Mouse (Mus musculus) CH12.LX (cell line): Measurements from ENCODE around the gene Pabpn1l. TPM values are rescaled to one million over a fixed set of nuclear protein-coding genes. Genes with fewer than 3 reads are reported as not detected.

Experiments used
- DNase-seq: peaks from one replicate; pipeline ENCODE4 v3.0.0-alpha.2; 2013; ENCODE audit errors: extremely low read depth
- H3K27ac ChIP-seq: 2 replicates; pipeline ENCODE4 v1.5.1; 2012; ENCODE audit warnings: low read depth, mild to moderate bottlenecking, control low read depth, moderate library complexity; ENCODE audit not compliant: insufficient read depth
- H3K27me3 ChIP-seq: replicated peaks from 2 replicates; pipeline ENCODE3; 2012; ENCODE audit warnings: inconsistent platforms
- H3K36me3 ChIP-seq, 2 experiments: replicated peaks in 1 of 2; 2 replicates each; pipeline versions ENCODE3 to v1.6.1; 2012; ENCODE audit warnings: inconsistent platforms in 1 of 2, low read length in 1 of 2, mild to moderate bottlenecking in 1 of 2, mixed read lengths in 1 of 2, moderate library complexity in 1 of 2; ENCODE audit not compliant: control insufficient read depth in 1 of 2, insufficient read depth in 1 of 2
- H3K4me1 ChIP-seq, 2 experiments: 2 replicates each; pipeline ENCODE4 v1.6.1; 2012; ENCODE audit warnings: inconsistent platforms in 1 of 2, moderate library complexity in 1 of 2; ENCODE audit not compliant: insufficient read depth in 2 of 2, control insufficient read depth in 1 of 2
- H3K4me2 ChIP-seq: 2 replicates; pipeline ENCODE4 v1.6.1; 2012; ENCODE audit warnings: low read depth, mild to moderate bottlenecking, control low read depth; ENCODE audit not compliant: poor library complexity, insufficient read depth, severe bottlenecking
- H3K4me3 ChIP-seq, 3 experiments: fragments of 150-350 bp in 1 of 3; sonication (generic) in 1 of 3; replicated peaks in 1 of 3; 2 replicates each; pipeline versions ENCODE3 to v1.5.1; 2011 to 2012; ENCODE audit warnings: low read depth in 2 of 3, low read length in 2 of 3, mild to moderate bottlenecking in 2 of 3, moderate library complexity in 2 of 3, control low read depth in 1 of 3, improper control_type of control experiment in 1 of 3, inconsistent platforms in 1 of 3, mixed read lengths in 1 of 3; ENCODE audit not compliant: poor library complexity in 1 of 3
- H3K79me2 ChIP-seq: replicated peaks from 2 replicates; pipeline ENCODE4 v1.6.1; 2012; ENCODE audit warnings: mild to moderate bottlenecking, moderate library complexity; ENCODE audit not compliant: control insufficient read depth, poor library complexity, insufficient read depth, severe bottlenecking; ENCODE audit errors: extremely low read depth
- H3K9ac ChIP-seq: 2 replicates; pipeline ENCODE4 v1.6.1; 2012; ENCODE audit warnings: low read depth, mild to moderate bottlenecking, control low read depth, moderate library complexity; ENCODE audit not compliant: insufficient read depth
- H3K9me3 ChIP-seq: replicated peaks from 2 replicates; pipeline ENCODE3; 2012; ENCODE audit warnings: low read length, inconsistent platforms, mixed read lengths
- CHD2 ChIP-seq: IDR thresholded peaks from 2 replicates; pipeline ENCODE4 v1.6.1; 2011; ENCODE audit warnings: low read length, improper control_type of control experiment
- E2F4 ChIP-seq: IDR thresholded peaks from 2 replicates; pipeline ENCODE4 v1.6.1; 2011; ENCODE audit warnings: low read depth, low read length, improper control_type of control experiment; ENCODE audit not compliant: insufficient replicate concordance
- EP300 ChIP-seq: IDR thresholded peaks from 2 replicates; pipeline ENCODE4 v1.6.1; 2011; ENCODE audit warnings: low read length, improper control_type of control experiment
- IRF4 ChIP-seq: IDR thresholded peaks from 2 replicates; pipeline ENCODE4 v1.6.1; 2014; ENCODE audit warnings: low read depth, mild to moderate bottlenecking, inconsistent platforms, low read length, improper control_type of control experiment
- KAT2A ChIP-seq: IDR thresholded peaks from 2 replicates; pipeline ENCODE4 v1.6.1; 2012; ENCODE audit warnings: low read length, improper control_type of control experiment, inconsistent platforms; ENCODE audit not compliant: insufficient replicate concordance
- MAX ChIP-seq: IDR thresholded peaks from 2 replicates; pipeline ENCODE4 v1.6.1; 2011; ENCODE audit warnings: low read length, improper control_type of control experiment
- MAZ ChIP-seq: IDR thresholded peaks from 2 replicates; pipeline ENCODE4 v1.6.1; 2012; ENCODE audit warnings: low read depth, mild to moderate bottlenecking, inconsistent platforms, low read length, improper control_type of control experiment, moderate library complexity
- MYC ChIP-seq: IDR thresholded peaks from 2 replicates; pipeline ENCODE4 v1.6.1; 2011; ENCODE audit warnings: low read depth, mild to moderate bottlenecking, improper control_type of control experiment, low read length
- POLR2A ChIP-seq: IDR thresholded peaks from 2 replicates; pipeline ENCODE4 v1.6.1; 2011; ENCODE audit warnings: low read depth, mild to moderate bottlenecking, improper control_type of control experiment, low read length
- POLR2AphosphoS2 ChIP-seq: IDR thresholded peaks from 2 replicates; pipeline ENCODE4 v1.6.1; 2011; ENCODE audit warnings: low read depth, low read length, improper control_type of control experiment
- RAD21 ChIP-seq: IDR thresholded peaks from 2 replicates; pipeline ENCODE4 v1.6.1; 2011; ENCODE audit warnings: low read depth, mild to moderate bottlenecking, low read length, improper control_type of control experiment, moderate library complexity
- SIN3A ChIP-seq: IDR thresholded peaks from 2 replicates; pipeline ENCODE4 v1.6.1; 2012; ENCODE audit warnings: low read length, improper control_type of control experiment, inconsistent platforms
- SMC3 ChIP-seq: IDR thresholded peaks from 2 replicates; pipeline ENCODE4 v1.6.1; 2011; ENCODE audit warnings: low read depth, low read length, improper control_type of control experiment
- TCF12 ChIP-seq: IDR thresholded peaks from 2 replicates; pipeline ENCODE4 v1.6.1; 2014; ENCODE audit warnings: low read depth, mild to moderate bottlenecking, inconsistent platforms, low read length, improper control_type of control experiment
- UBTF ChIP-seq: IDR thresholded peaks from 2 replicates; pipeline ENCODE4 v1.6.1; 2012; ENCODE audit warnings: low read depth, mild to moderate bottlenecking, inconsistent platforms, low read length, improper control_type of control experiment, moderate library complexity
- USF1 ChIP-seq: IDR thresholded peaks from 2 replicates; pipeline ENCODE4 v1.6.1; 2014; ENCODE audit warnings: low read depth, mild to moderate bottlenecking, inconsistent platforms, low read length, improper control_type of control experiment
- USF2 ChIP-seq: conservative IDR thresholded peaks from 2 replicates; pipeline ENCODE4 v1.6.1; 2011; ENCODE audit warnings: low read depth, low read length, improper control_type of control experiment
- ZMIZ1 ChIP-seq: IDR thresholded peaks from 2 replicates; pipeline ENCODE4 v1.6.1; 2012; ENCODE audit warnings: low read depth, mild to moderate bottlenecking, inconsistent platforms, low read length, improper control_type of control experiment
- ZNF384 ChIP-seq: IDR thresholded peaks from 2 replicates; pipeline ENCODE4 v1.6.1; 2012; ENCODE audit warnings: low read depth, low read length, improper control_type of control experiment, inconsistent platforms
- dilution Hi-C: fragments of 300-500 bp; cut with MboI; formaldehyde crosslinking; loops from 2 replicates; pipeline ENCODE4 v1.14.3; 2020; ENCODE audit warnings: low sequenced_read_pairs; ENCODE audit not compliant: extremely low pct_unique_long_range_greater_than_20kb, extremely low pct_ligation_motif_present
- in situ Hi-C: fragments of 300-500 bp; cut with MboI; formaldehyde crosslinking; loops from 3 replicates; pipeline ENCODE4 v1.14.3; 2019; ENCODE audit warnings: low sequenced_read_pairs, low pct_ligation_motif_present, low pct_unique_long_range_greater_than_20kb, mixed read lengths
- polyA plus RNA-seq: library from polyadenylated mRNA; unstranded; fragments of >175 nt; gene quantifications from 2 replicates; pipeline ENCODE4 v1.2.1, GENCODE M21; 2012; ENCODE audit warnings: low read depth; ENCODE audit not compliant: insufficient read length
- total RNA-seq, 2 experiments: library from RNA; depleted of rRNA; stranded (reverse); fragments of 300-350 nt in 1 of 2; fragments of >200 nt in 1 of 2; gene quantifications; 2 replicates each; pipeline ENCODE4 v1.2.3; 2012 to 2014

The Pabpn1l gene
- total and polyA plus RNA-seq, 3 experiments = not detected

DNA sequence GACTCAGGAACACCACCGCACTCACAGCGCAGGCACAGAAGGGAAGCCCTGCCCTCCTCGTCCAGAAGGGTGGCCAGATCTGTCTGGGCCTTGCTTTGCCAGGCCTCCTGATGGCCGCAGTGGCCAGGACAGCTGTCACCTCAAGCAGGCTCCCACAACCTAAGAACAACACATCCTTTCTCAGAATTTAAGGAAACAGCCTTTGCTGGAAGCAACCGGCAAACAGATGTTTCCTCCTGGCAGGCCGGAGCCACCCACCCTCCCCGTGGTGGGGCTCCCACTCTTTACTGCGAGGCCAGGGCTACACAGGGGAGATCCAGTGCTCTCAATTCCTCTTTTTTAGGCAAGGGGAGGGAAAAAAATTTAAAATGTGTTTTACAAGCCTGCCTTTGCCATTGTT, 42.7 kb upstream of the Pabpn1l start:
- Histone ChIP-seq H3K4me1 (peaks cover 20 to 52% of the 10 kb centered on the region in 2 experiments), H3K27me3 (no peaks in the 10 kb centered on the region), H3K27ac (no peak overlapping the region), H3K9ac (no peak overlapping the region), H3K4me2 (no peak overlapping the region), H3K79me2 (no peaks in the 10 kb centered on the region), H3K36me3 (peaks cover 10 to 94% of the 10 kb centered on the region in 2 experiments), H3K4me3 (no peak overlapping the region), H3K9me3 (no peaks in the 10 kb centered on the region)
- no peak for DNase-seq
- in situ Hi-C loops (no loop called here), dilution Hi-C loops (no loop called here)
- TF ChIP-seq UBTF (no peak), MAZ (no peak), E2F4 (no peak), USF2 (no peak), IRF4 (peak; percentile 41; the same call in 1 of the 2 replicates), POLR2AphosphoS2 (no peak), KAT2A (no peak), EP300 (peak; percentile 59; the same call in 1 of the 2 replicates)

GRCm38 (mm10) chr8:122663670-122664069, 41.1 kb upstream of the Pabpn1l start:
- no peaks in the 10 kb centered on the region for H3K79me2 ChIP-seq
- no peak overlapping the region for H3K9ac ChIP-seq
- no peaks in the 10 kb centered on the region for H3K27me3 ChIP-seq
- TF ChIP-seq CHD2 (no peak), SIN3A (no peak), MYC (no peak), EP300 (no peak), ZMIZ1 (no peak), TCF12 (no peak), SMC3 (no peak), POLR2A (no peak), RAD21 (no peak), MAX (no peak), KAT2A (no peak), ZNF384 (no peak), POLR2AphosphoS2 (no peak), USF1 (no peak)
- TF ChIP-seq, all 38 proteins: peak for 0
- Histone ChIP-seq H3K4me1 (peaks cover 20 to 52% of the 10 kb centered on the region in 2 experiments), H3K36me3 (peaks cover 19 to 94% of the 10 kb centered on the region in 2 experiments), H3K27ac (no peak overlapping the region), H3K4me2 (no peak overlapping the region), H3K4me3 (no peak overlapping the region), H3K9me3 (no peaks in the 10 kb centered on the region)
- dilution Hi-C loops = no loop called here
- no peak for DNase-seq
- in situ Hi-C loops = no loop called here
